Mouse (Mus musculus) retina, adult 2 months (tissue): Measurements from ENCODE around the gene Vmn1r1.
A peak's percentile ranks its signal among the peaks of the same experiment; 100 is the strongest.
"Not testable (repeated sequence)": the region's sequence is repeated elsewhere in the genome, so short reads cannot be mapped to it uniquely, and the experiment has no call there.

Experiments
- DNase-seq: peaks from one replicate; pipeline ENCODE4 v3.0.0-alpha.2; 2012; ENCODE audit warnings: low read depth, low spot score

The Vmn1r1 gene

GRCm38 (mm10) chr1:182164386-182164785 is at the start of gene Vmn1r1:
TSS of gene Vmn1r1 (minus strand) at chr1:182164486.
- DNase-seq, result no peak

GRCm38 (mm10) chr1:182210322-182210721 is 46.0 kb upstream of the Vmn1r1 start:
- DNase-seq, result no peak

GRCm38 (mm10) chr1:182192581-182192980 is 28.3 kb upstream of the Vmn1r1 start:
- DNase-seq, result no peak

- DNase-seq, result no peak
Measured at GRCm38 (mm10) chr1:182191816-182192545, 27.7 kb upstream of the Vmn1r1 start.

- DNase-seq, result no peak
Measured at GRCm38 (mm10) chr1:182191181-182191580, 26.9 kb upstream of the Vmn1r1 start.

GRCm38 (mm10) chr1:182189669-182190440 is 25.6 kb upstream of the Vmn1r1 start:
- no peak for DNase-seq

GRCm38 (mm10) chr1:182182449-182182848 is 18.2 kb upstream of the Vmn1r1 start:
- not testable (repeated sequence) for DNase-seq

- DNase-seq, result no peak
Measured at GRCm38 (mm10) chr1:182181456-182182305, 17.4 kb upstream of the Vmn1r1 start.

GRCm38 (mm10) chr1:182176985-182177384 is 12.7 kb upstream of the Vmn1r1 start:
- DNase-seq, result not testable (repeated sequence)

GRCm38 (mm10) chr1:182170206-182170605 is 5.9 kb upstream of the Vmn1r1 start:
- DNase-seq, result not testable (repeated sequence)

GRCm38 (mm10) chr1:182162951-182163350 is 1.3 kb downstream of the Vmn1r1 start:
- DNase-seq, result no peak

- DNase-seq, result no peak
Measured at GRCm38 (mm10) chr1:182159575-182159974, 4.7 kb downstream of the Vmn1r1 start.

- no peak for DNase-seq
Measured at GRCm38 (mm10) chr1:182157734-182158133, 6.6 kb downstream of the Vmn1r1 start.

GRCm38 (mm10) chr1:182149966-182150365 is 14.3 kb downstream of the Vmn1r1 start:
- DNase-seq, result no peak

GRCm38 (mm10) chr1:182148864-182149514 is 15.3 kb downstream of the Vmn1r1 start:
- DNase-seq, result no peak

GRCm38 (mm10) chr1:182145546-182145945 is 18.7 kb downstream of the Vmn1r1 start:
- DNase-seq, result no peak

- no peak for DNase-seq
Measured at GRCm38 (mm10) chr1:182143288-182143687, 21.0 kb downstream of the Vmn1r1 start.

GRCm38 (mm10) chr1:182142725-182143124 is 21.6 kb downstream of the Vmn1r1 start:
- no peak for DNase-seq

- DNase-seq, result peak; percentile 44
Measured at GRCm38 (mm10) chr1:182140370-182140769, 23.9 kb downstream of the Vmn1r1 start.

- no peak for DNase-seq
Measured at GRCm38 (mm10) chr1:182139937-182140336, 24.3 kb downstream of the Vmn1r1 start.

- no peak for DNase-seq
Measured at GRCm38 (mm10) chr1:182138172-182138571, 26.1 kb downstream of the Vmn1r1 start.
